Mouse (Mus musculus) midbrain, embryonic 11.5 days (tissue): ENCODE results near the gene Lca5. TPM values are rescaled to one million over a fixed set of nuclear protein-coding genes. Genes with fewer than 3 reads are reported as not detected.
A peak's percentile ranks its signal among the peaks of the same experiment; 100 is the strongest.

ENCODE experiments used
- ATAC-seq: fragments of 200-750 bp; cut with Nextera tagmentation; 2 replicates; pipeline ENCODE4 v1.8.0; 2017; ENCODE audit warnings: moderate TSS enrichment, moderate library complexity; ENCODE audit not compliant: low FRiP score
- DNase-seq: peaks from one replicate; pipeline ENCODE4 v3.0.0; 2015; ENCODE audit warnings: low spot score; ENCODE audit errors: missing footprints
- H3K27ac ChIP-seq: fragments of 300-500 bp; sonication (generic); 2 replicates; pipeline ENCODE4 v1.5.1; 2014; ENCODE audit warnings: low read depth, low read length
- H3K27me3 ChIP-seq: fragments of 300-500 bp; sonication (generic); 2 replicates; pipeline ENCODE4 v1.6.1; 2014; ENCODE audit warnings: mild to moderate bottlenecking, low read length, moderate library complexity, mixed read lengths; ENCODE audit not compliant: control insufficient read depth, insufficient read depth
- H3K36me3 ChIP-seq: fragments of 300-500 bp; sonication (generic); 2 replicates; pipeline ENCODE4 v1.6.1; 2014; ENCODE audit warnings: mild to moderate bottlenecking, low read length, moderate library complexity, mixed read lengths; ENCODE audit not compliant: control insufficient read depth, insufficient read depth
- H3K4me1 ChIP-seq: fragments of 300-500 bp; sonication (generic); 2 replicates; pipeline ENCODE4 v1.6.1; 2014; ENCODE audit warnings: low read length; ENCODE audit not compliant: control insufficient read depth, insufficient read depth
- H3K4me2 ChIP-seq: fragments of 300-500 bp; sonication (generic); 2 replicates; pipeline ENCODE4 v1.6.1; 2014; ENCODE audit warnings: mild to moderate bottlenecking, moderate library complexity
- H3K4me3 ChIP-seq: fragments of 300-500 bp; sonication (generic); 2 replicates; pipeline ENCODE4 v1.5.1; 2014; ENCODE audit warnings: low read depth, low read length
- H3K9ac ChIP-seq: fragments of 300-500 bp; sonication (generic); 2 replicates; pipeline ENCODE4 v1.6.1; 2014; ENCODE audit warnings: low read length
- H3K9me3 ChIP-seq: fragments of 300-500 bp; sonication (generic); 2 replicates; pipeline ENCODE4 v1.6.1; 2016; ENCODE audit warnings: low read length; ENCODE audit not compliant: control insufficient read depth
- WGBS: fragments of 180-500 bp; shearing (Covaris S2); extraction: QIAGEN DNeasy Blood & Tissue Kit; methylation state at CpG from one replicate; pipeline ENCODE4 v1.1.7; 2014; 5-methylcytosine and 5-hydroxymethylcytosine counted together
- polyA plus RNA-seq: library from polyadenylated mRNA; unstranded; fragments of >200 nt; fragmentation: Nextera tagmentation; extraction: Ambion mirVana; gene quantifications from 2 replicates; pipeline ENCODE4 v1.2.1, GENCODE M21; 2014

Gene Lca5
- polyA plus RNA-seq, 1 experiment from 2014 or later, result 23.6 TPM

DNA sequence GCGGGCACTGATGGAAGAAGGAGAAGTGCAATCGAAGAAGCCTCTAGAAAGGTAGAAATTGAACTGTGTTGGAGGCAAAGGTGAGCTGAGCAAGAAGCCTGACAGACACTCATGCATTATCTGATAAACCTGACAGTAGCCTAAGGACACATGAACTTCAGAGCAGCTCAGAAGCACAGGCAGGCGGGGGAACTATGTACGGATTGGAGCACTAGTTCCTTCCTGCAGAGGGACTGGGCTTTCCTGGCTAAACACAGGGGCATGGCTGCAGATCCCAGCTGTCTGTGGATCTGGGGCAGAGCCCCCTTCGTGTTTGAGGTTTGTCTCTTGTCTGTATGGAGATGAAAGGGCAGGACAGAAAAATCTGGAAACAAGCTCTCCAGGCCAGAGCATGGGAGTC is 89.8 kb downstream of the Lca5 start:
- WGBS, result 53% methylated on average over 5 of the region's 5 CpGs
- H3K27ac ChIP-seq, result no peak overlapping the region
- H3K36me3 ChIP-seq, result no peaks in the 10 kb centered on the region
- no peaks in the 10 kb centered on the region for H3K27me3 ChIP-seq
- no peaks in the 10 kb centered on the region for H3K9me3 ChIP-seq
- peaks cover 15% of the 10 kb centered on the region for H3K4me1 ChIP-seq
- no peak overlapping the region for H3K4me3 ChIP-seq
- H3K9ac ChIP-seq, result no peak overlapping the region
- no peak for ATAC-seq
- no peak overlapping the region for H3K4me2 ChIP-seq
- no peak for DNase-seq

DNA sequence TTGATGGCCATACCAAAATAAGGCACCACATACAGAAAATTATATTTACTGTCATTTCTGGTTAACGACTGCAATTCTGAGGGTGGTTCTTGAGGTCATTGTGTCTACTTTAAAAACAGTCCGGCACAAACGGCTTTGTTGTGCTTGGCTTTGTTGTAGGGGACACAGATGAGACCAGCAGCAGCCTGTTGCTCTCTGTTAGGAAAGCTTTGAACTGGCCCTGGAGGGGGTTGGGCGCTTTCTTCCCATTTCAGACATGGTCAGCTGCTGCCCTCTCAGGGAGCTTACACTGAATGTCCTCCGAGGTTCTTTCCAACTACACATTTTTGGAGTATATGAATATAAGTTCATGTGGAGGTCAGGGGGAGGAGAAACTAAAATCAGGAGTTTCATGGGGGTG is 90.3 kb downstream of the Lca5 start:
- H3K4me3 ChIP-seq, result no peak overlapping the region
- ATAC-seq, result peak; percentile 81
- H3K4me1 ChIP-seq, result peaks cover 15% of the 10 kb centered on the region
- H3K27ac ChIP-seq, result no peak overlapping the region
- no peaks in the 10 kb centered on the region for H3K9me3 ChIP-seq
- H3K9ac ChIP-seq, result no peak overlapping the region
- no peak overlapping the region for H3K4me2 ChIP-seq
- no peaks in the 10 kb centered on the region for H3K27me3 ChIP-seq
- WGBS, result 7% methylated on average over 5 of the region's 5 CpGs
- no peaks in the 10 kb centered on the region for H3K36me3 ChIP-seq
- peak; percentile 93 for DNase-seq

DNA sequence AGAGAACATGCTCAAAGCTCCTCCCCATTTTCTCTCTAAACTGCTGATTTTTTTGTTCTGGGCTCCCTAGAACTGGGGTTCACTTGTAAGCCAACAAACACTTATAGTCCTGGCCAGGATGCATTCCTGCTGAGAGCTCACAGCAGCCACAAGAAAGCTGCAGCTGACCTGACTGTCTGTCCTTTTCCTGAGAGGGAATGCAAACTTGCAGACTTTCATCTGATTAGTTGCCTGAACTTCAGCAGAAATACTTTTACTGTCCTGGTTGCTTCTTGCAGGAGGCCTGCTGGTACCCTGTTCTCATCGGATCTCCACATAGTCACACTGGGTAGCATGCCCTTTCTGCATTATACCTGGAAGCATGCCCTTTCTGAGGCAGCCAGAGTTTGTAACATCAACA is 91.0 kb downstream of the Lca5 start:
- H3K4me1 ChIP-seq, result peaks cover 15% of the 10 kb centered on the region
- H3K9ac ChIP-seq, result 0 out of 2 replicates have a peak overlapping the region, but pooled peaks have one; percentile 2
- H3K27ac ChIP-seq, result no peak overlapping the region; the same call in 1 of the 2 replicates
- H3K36me3 ChIP-seq, result no peaks in the 10 kb centered on the region
- H3K4me3 ChIP-seq, result no peak overlapping the region
- ATAC-seq (no peak), DNase-seq (peak; percentile 88)
- no peaks in the 10 kb centered on the region for H3K27me3 ChIP-seq
- WGBS, result 32% methylated on average over 1 of the region's 1 CpGs
- H3K9me3 ChIP-seq, result no peaks in the 10 kb centered on the region
- no peak overlapping the region for H3K4me2 ChIP-seq

DNA sequence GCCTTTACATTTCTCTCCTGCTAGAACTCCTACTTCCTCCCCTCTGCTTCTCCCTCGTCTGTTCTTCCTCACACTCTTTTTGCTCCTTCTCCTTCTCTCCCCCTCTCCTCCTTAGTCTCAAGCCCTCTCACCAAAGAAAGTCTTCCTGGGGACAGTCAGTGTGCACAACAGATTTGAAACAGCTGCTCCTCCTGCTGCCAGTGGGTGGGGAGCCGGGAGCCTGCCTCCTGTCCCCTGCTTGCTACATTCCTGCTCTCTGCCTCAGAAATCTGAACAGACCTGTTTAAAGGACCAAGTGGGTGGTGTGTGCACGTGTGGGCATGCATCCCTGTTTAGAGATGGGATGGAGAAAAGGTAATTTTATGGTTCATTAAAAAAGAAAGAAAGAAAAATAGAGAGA is 91.4 kb downstream of the Lca5 start:
- no peaks in the 10 kb centered on the region for H3K27me3 ChIP-seq
- 10% methylated on average over 3 of the region's 3 CpGs for WGBS
- H3K27ac ChIP-seq, result no peak overlapping the region
- H3K9ac ChIP-seq, result 0 out of 2 replicates have a peak overlapping the region, but pooled peaks have one; percentile 2
- H3K9me3 ChIP-seq, result no peaks in the 10 kb centered on the region
- H3K36me3 ChIP-seq, result no peaks in the 10 kb centered on the region
- ATAC-seq (0 out of 2 replicates have a peak, but pooled peaks have one; percentile 42), DNase-seq (peak; percentile 87)
- H3K4me3 ChIP-seq, result no peak overlapping the region
- H3K4me2 ChIP-seq, result no peak overlapping the region
- H3K4me1 ChIP-seq, result peaks cover 15% of the 10 kb centered on the region

DNA sequence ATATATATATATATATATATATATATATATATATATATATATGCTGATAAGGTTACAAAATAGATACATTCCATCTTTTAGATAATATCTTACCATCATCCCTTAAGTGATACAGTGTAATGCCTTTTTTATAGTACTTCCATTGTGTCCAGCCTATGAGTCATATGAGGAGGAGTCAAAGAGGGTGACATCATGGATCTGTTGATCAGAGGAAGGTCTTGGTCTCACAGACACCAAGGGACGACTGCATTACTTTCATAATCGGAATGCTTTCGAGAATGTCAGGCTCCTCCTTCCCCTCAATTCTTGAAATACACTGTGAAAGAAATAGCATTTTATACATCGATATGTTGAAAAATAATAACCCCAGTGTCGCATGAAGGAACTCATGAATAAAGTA is 93.4 kb downstream of the Lca5 start:
- no peaks in the 10 kb centered on the region for H3K9me3 ChIP-seq
- no peak overlapping the region for H3K27ac ChIP-seq
- no peak overlapping the region for H3K4me3 ChIP-seq
- H3K4me2 ChIP-seq, result no peak overlapping the region
- peaks cover 15% of the 10 kb centered on the region for H3K4me1 ChIP-seq
- no peak for ATAC-seq
- no peak overlapping the region for H3K9ac ChIP-seq
- WGBS, result 86% methylated on average over 5 of the region's 5 CpGs
- no peaks in the 10 kb centered on the region for H3K27me3 ChIP-seq
- no peaks in the 10 kb centered on the region for H3K36me3 ChIP-seq
- DNase-seq, result no peak

DNA sequence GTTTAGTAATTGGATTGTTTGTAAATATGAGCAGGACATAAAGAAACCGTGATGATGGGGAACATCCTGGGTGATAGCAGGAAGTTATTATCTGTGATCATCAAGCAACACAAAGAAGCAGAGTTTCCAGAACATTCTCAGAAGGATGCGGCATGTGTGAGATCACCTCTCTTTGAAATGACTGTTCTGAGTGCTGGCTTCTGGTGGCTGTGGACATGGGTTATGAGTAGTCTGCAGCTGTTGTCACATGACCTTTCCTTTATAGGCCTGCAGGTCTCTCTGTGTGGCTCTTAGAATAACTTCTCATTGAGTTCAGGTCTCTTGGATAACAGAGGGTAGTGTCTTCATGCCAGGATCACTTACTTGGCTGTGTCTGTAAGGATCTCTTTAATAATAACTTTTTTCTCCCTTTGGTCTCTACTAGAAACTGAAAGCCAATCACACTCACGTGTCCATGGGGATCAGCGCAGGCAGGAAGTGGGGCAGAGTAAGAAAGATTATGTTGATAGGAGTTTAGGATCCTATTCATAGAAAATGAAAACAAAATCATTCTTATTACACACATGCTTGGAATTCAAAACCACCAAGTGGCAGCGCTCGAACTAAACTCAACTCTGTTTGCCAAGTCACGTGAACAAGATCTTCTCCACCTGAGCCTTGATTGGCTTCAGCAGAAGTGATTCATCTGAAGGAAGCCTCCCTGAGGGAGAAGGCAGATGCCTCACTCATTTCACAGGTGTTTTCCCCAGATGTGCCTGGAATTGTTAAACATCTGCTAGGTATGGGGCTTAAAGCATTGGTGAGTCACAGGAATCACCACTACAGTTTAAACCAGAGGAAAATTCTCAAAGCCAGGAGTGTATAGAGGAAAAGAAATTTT is 98.2 kb downstream of the Lca5 start:
- no peak for ATAC-seq
- Histone ChIP-seq H3K4me1 (no peaks in the 10 kb centered on the region), H3K9me3 (no peaks in the 10 kb centered on the region), H3K4me3 (no peak overlapping the region), H3K27me3 (no peaks in the 10 kb centered on the region), H3K9ac (no peak overlapping the region), H3K36me3 (no peaks in the 10 kb centered on the region), H3K27ac (no peak overlapping the region), H3K4me2 (no peak overlapping the region)
- no peak for DNase-seq
- 91% methylated on average over 7 of the region's 7 CpGs for WGBS

Other genes starting within 250 kb of the Lca5 start
- 10.1 and 12.2 TPM in 2 replicates for gene Sh3bgrl2, start 107.2 kb upstream of the Lca5 start, polyA plus RNA-seq